Mouse (Mus musculus) liver, embryonic 12.5 days (tissue): Measurements from ENCODE around the gene Xylt1. TPM values are rescaled to one million over a fixed set of nuclear protein-coding genes. Genes with fewer than 3 reads are reported as not detected.

ENCODE experiments used
- ATAC-seq: fragments of 200-750 bp; cut with Nextera tagmentation; 2 replicates; pipeline ENCODE4 v1.8.0; 2017; ENCODE audit warnings: moderate number of reproducible peaks, mild to moderate bottlenecking, moderate library complexity
- H3K27ac ChIP-seq: fragments of 300-500 bp; sonication (generic); 2 replicates; pipeline ENCODE4 v1.5.1; 2016; ENCODE audit warnings: mild to moderate bottlenecking
- H3K27me3 ChIP-seq: fragments of 300-500 bp; sonication (generic); replicated peaks from 2 replicates; pipeline ENCODE4 v1.6.1; 2016; ENCODE audit warnings: mild to moderate bottlenecking, moderate library complexity
- H3K36me3 ChIP-seq: fragments of 300-500 bp; sonication (generic); 2 replicates; pipeline ENCODE4 v1.6.1; 2016; ENCODE audit warnings: mild to moderate bottlenecking, moderate library complexity
- H3K4me1 ChIP-seq: fragments of 300-500 bp; sonication (generic); 2 replicates; pipeline ENCODE4 v1.6.1; 2016
- H3K4me2 ChIP-seq: fragments of 300-500 bp; sonication (generic); 2 replicates; pipeline ENCODE4 v1.6.1; 2016; ENCODE audit warnings: mild to moderate bottlenecking, moderate library complexity
- H3K4me3 ChIP-seq: fragments of 300-500 bp; sonication (generic); 2 replicates; pipeline ENCODE4 v1.5.1; 2016; ENCODE audit warnings: mild to moderate bottlenecking, moderate library complexity
- H3K9ac ChIP-seq: fragments of 300-500 bp; sonication (generic); 2 replicates; pipeline ENCODE4 v1.6.1; 2016; ENCODE audit warnings: mild to moderate bottlenecking, moderate library complexity
- H3K9me3 ChIP-seq: fragments of 300-500 bp; sonication (generic); replicated peaks from 2 replicates; pipeline ENCODE4 v1.6.1; 2016; ENCODE audit warnings: mild to moderate bottlenecking, moderate library complexity
- WGBS: fragments of 180-500 bp; shearing (Covaris S2); methylation state at CpG from one replicate; pipeline ENCODE4 v1.1.7; 2016; ENCODE audit not compliant: insufficient replicate concordance; 5-methylcytosine and 5-hydroxymethylcytosine counted together
- polyA plus RNA-seq: library from polyadenylated mRNA; unstranded; fragments of >200 nt; fragmentation: Nextera tagmentation; extraction: Ambion mirVana; gene quantifications from 2 replicates; pipeline ENCODE4 v1.2.1, GENCODE M21; 2016

The Xylt1 gene
- polyA plus RNA-seq, 1 experiment from 2014 or later: 0.58 TPM

- H3K27me3 ChIP-seq: no peaks in the 10 kb centered on the region
- WGBS: 68% methylated on average over 9 of the region's 9 CpGs
- H3K9ac ChIP-seq: no peak overlapping the region
- H3K9me3 ChIP-seq: no peaks in the 10 kb centered on the region
- no peak for ATAC-seq
- no peaks in the 10 kb centered on the region for H3K36me3 ChIP-seq
- H3K4me2 ChIP-seq: no peak overlapping the region
- no peaks in the 10 kb centered on the region for H3K4me1 ChIP-seq
- H3K4me3 ChIP-seq: no peak overlapping the region
- no peak overlapping the region for H3K27ac ChIP-seq
Observed at GRCm38 (mm10) chr7:117490500-117491205, 109.9 kb downstream of the Xylt1 start.

DNA sequence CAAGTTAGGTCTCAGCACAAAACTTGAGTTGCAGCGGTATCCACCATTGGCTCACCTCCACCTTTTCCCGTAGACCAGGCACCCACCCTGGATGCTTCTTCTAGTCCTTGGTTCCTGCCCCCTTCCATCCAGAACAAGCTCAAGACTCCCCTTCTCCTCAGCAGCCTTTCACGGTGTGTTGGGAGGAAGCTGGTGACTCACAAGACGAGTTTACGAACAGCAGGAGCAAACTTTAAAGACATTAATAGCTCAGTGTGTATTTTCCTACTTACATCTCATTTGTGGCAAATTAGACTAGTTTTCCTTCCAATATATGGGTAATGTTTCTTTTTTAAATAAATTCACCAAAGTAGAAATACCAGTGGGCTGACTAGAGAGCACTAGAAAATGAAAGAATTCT is 110.7 kb downstream of the Xylt1 start:
- 72% methylated on average over 5 of the region's 5 CpGs for WGBS
- no peak overlapping the region for H3K27ac ChIP-seq
- no peak overlapping the region for H3K4me2 ChIP-seq
- no peak overlapping the region for H3K9ac ChIP-seq
- H3K9me3 ChIP-seq: no peaks in the 10 kb centered on the region
- H3K4me3 ChIP-seq: no peak overlapping the region
- no peaks in the 10 kb centered on the region for H3K27me3 ChIP-seq
- no peak for ATAC-seq
- no peaks in the 10 kb centered on the region for H3K36me3 ChIP-seq
- no peaks in the 10 kb centered on the region for H3K4me1 ChIP-seq

DNA sequence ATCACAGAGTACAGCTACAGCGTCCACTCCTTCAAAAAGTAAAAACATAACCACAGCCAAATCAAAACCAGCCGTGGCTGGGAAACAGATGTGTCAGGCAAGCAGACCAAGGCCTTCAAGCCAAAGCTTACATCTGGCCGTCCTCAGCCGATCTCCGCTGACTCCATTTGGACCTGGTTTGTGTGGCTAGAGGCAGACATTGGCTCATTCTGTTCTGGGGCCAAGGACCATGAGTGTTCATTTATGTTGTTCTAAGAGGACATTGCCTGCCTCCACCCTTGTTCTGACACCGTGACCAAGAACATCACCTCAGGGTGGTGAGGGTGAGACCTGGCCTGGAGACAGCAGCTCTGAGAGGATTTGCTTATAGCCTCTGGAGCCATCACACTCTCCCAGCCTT is 113.4 kb downstream of the Xylt1 start:
- no peak for ATAC-seq
- 81% methylated on average over 6 of the region's 6 CpGs for WGBS

GRCm38 (mm10) chr7:117494618-117495310 is 114.0 kb downstream of the Xylt1 start:
- Histone ChIP-seq H3K27me3 (no peaks in the 10 kb centered on the region), H3K36me3 (no peaks in the 10 kb centered on the region), H3K9ac (no peak overlapping the region), H3K4me3 (no peak overlapping the region), H3K4me1 (0 out of 2 replicates have a peak, but pooled peaks cover 4% of the 10 kb centered on the region), H3K27ac (no peak overlapping the region), H3K9me3 (no peaks in the 10 kb centered on the region), H3K4me2 (no peak overlapping the region)
- ATAC-seq: no peak
- 70% methylated on average over 8 of the region's 8 CpGs for WGBS

More for the DNA sequence above, 113.4 kb downstream of the Xylt1 start:
- Histone ChIP-seq H3K27ac (no peak overlapping the region), H3K4me3 (no peak overlapping the region), H3K4me1 (0 out of 2 replicates have a peak, but pooled peaks cover 4% of the 10 kb centered on the region), H3K4me2 (no peak overlapping the region), H3K27me3 (no peaks in the 10 kb centered on the region), H3K36me3 (no peaks in the 10 kb centered on the region), H3K9me3 (no peaks in the 10 kb centered on the region), H3K9ac (no peak overlapping the region)

DNA sequence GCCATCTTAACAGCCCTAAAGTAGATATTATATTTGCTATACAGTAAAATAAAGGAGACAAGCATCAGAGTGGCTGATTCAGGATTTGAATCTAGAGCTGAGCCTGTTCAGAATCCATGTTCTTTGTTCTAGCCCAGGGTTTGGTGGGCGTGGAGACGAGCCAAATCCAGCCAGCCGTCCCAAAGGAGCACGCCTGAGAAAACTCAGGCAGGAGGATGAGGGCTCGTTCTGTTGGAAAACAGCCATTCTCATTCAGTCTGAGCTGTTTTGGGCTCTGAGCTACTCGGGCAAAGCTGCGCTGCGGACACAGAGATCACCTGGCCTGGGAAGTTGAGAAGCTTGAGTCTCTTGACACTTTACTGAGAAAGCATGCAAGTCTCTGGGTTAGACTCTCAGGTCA is 115.0 kb downstream of the Xylt1 start:
- Histone ChIP-seq H3K9me3 (no peaks in the 10 kb centered on the region), H3K27ac (no peak overlapping the region), H3K4me1 (0 out of 2 replicates have a peak, but pooled peaks cover 4% of the 10 kb centered on the region), H3K4me3 (no peak overlapping the region), H3K4me2 (no peak overlapping the region), H3K36me3 (no peaks in the 10 kb centered on the region), H3K9ac (no peak overlapping the region), H3K27me3 (no peaks in the 10 kb centered on the region)
- no peak for ATAC-seq
- WGBS: 84% methylated on average over 8 of the region's 8 CpGs

- ATAC-seq: no peak
- H3K4me2 ChIP-seq: no peak overlapping the region
Observed at GRCm38 (mm10) chr7:117498173-117498572, 117.4 kb downstream of the Xylt1 start.

GRCm38 (mm10) chr7:117501355-117502181 is 120.8 kb downstream of the Xylt1 start:
- H3K9ac ChIP-seq: no peak overlapping the region
- no peak overlapping the region for H3K4me3 ChIP-seq
- H3K27me3 ChIP-seq: no peaks in the 10 kb centered on the region
- no peak overlapping the region for H3K4me2 ChIP-seq
- H3K4me1 ChIP-seq: 0 out of 2 replicates have a peak, but pooled peaks cover 4% of the 10 kb centered on the region
- WGBS: 75% methylated on average over 15 of the region's 15 CpGs
- H3K27ac ChIP-seq: no peak overlapping the region
- H3K9me3 ChIP-seq: no peaks in the 10 kb centered on the region
- ATAC-seq: no peak
- no peaks in the 10 kb centered on the region for H3K36me3 ChIP-seq

More at GRCm38 (mm10) chr7:117498173-117498572, 117.4 kb downstream of the Xylt1 start:
- Histone ChIP-seq H3K9me3 (no peaks in the 10 kb centered on the region), H3K4me3 (no peak overlapping the region), H3K4me1 (0 out of 2 replicates have a peak, but pooled peaks cover 4% of the 10 kb centered on the region), H3K9ac (no peak overlapping the region), H3K27me3 (no peaks in the 10 kb centered on the region), H3K36me3 (no peaks in the 10 kb centered on the region), H3K27ac (no peak overlapping the region)
- WGBS: 44% methylated on average over 2 of the region's 2 CpGs

DNA sequence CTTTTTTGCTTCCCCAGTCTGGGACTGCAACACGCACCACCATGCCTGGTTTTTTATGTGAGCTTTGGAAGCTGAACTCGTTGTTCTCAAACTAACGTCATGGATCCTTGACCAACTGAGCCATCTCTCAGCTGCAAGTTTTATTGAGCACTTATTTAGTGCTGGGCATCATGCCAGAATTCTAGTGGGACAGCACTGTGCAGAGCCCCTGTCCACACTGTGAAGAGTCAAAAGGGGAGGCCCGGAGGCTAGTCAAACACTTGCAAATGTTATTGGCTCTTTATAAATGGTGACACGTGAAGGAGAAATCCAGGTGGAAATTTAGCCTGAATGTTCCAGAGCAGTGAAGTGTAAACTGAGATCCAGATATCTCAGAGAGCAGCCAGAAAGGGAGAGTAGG is 121.6 kb downstream of the Xylt1 start:
- Histone ChIP-seq H3K9ac (no peak overlapping the region), H3K4me3 (no peak overlapping the region), H3K4me2 (no peak overlapping the region), H3K27ac (no peak overlapping the region), H3K27me3 (no peaks in the 10 kb centered on the region), H3K36me3 (no peaks in the 10 kb centered on the region), H3K9me3 (no peaks in the 10 kb centered on the region), H3K4me1 (0 out of 2 replicates have a peak, but pooled peaks cover 4% of the 10 kb centered on the region)
- no peak for ATAC-seq
- 77% methylated on average over 5 of the region's 5 CpGs for WGBS

DNA sequence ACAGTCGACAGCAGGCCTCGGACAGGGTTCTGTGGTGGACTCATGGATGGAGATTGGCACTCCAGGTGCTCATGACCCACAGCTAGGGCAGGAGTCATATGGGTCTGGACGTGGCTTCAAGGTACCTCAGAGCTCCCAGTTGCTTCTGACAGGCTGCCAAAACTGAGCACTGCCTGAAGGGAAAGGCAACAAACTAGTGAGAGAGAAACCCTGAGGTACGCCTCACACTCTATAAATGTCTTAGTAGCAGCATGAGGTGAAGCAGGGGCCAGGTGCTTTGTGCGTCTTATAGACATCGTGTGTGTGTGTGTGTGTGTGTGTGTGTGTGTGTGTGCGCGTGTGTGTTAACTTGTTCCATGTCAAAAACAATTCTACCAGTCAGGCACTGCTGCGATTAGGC is 122.9 kb downstream of the Xylt1 start:
- H3K27ac ChIP-seq: no peak overlapping the region
- H3K4me3 ChIP-seq: no peak overlapping the region
- ATAC-seq: no peak
- 0 out of 2 replicates have a peak, but pooled peaks cover 4% of the 10 kb centered on the region for H3K4me1 ChIP-seq
- no peak overlapping the region for H3K9ac ChIP-seq
- WGBS: 77% methylated on average over 9 of the region's 9 CpGs
- H3K9me3 ChIP-seq: no peaks in the 10 kb centered on the region
- H3K27me3 ChIP-seq: no peaks in the 10 kb centered on the region
- H3K36me3 ChIP-seq: no peaks in the 10 kb centered on the region
- H3K4me2 ChIP-seq: no peak overlapping the region

DNA sequence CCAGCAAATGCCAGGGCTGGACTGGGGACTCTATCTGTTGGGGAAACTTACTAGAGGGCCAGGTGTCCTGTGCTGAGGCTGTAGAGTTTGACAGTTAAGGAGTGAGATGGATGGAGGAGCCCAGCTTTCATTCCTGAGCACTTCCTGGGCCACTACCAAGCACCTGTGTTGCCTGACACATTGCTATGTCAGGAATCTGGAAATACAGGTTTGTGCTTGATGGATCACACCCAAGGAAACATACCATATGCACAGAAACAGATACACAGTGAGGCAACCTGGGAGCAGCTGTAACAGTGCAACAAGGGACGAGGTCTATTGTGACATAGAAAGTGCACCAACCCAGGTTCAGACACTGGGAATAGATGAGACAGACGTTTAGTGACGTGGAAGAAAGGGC is 125.0 kb downstream of the Xylt1 start:
- Histone ChIP-seq H3K4me3 (no peak overlapping the region), H3K4me1 (no peaks in the 10 kb centered on the region), H3K9me3 (no peaks in the 10 kb centered on the region), H3K9ac (no peak overlapping the region), H3K27me3 (no peaks in the 10 kb centered on the region), H3K4me2 (no peak overlapping the region), H3K27ac (no peak overlapping the region), H3K36me3 (no peaks in the 10 kb centered on the region)
- ATAC-seq: no peak
- WGBS: 70% methylated on average over 3 of the region's 3 CpGs

GRCm38 (mm10) chr7:117507351-117507750 is 126.6 kb downstream of the Xylt1 start:
- H3K9ac ChIP-seq: no peak overlapping the region
- no peak overlapping the region for H3K4me2 ChIP-seq
- no peaks in the 10 kb centered on the region for H3K4me1 ChIP-seq
- H3K36me3 ChIP-seq: no peaks in the 10 kb centered on the region
- no peaks in the 10 kb centered on the region for H3K27me3 ChIP-seq
- no peak overlapping the region for H3K4me3 ChIP-seq
- no peak overlapping the region for H3K27ac ChIP-seq
- H3K9me3 ChIP-seq: no peaks in the 10 kb centered on the region
- WGBS: 80% methylated on average over 10 of the region's 10 CpGs
- no peak for ATAC-seq

DNA sequence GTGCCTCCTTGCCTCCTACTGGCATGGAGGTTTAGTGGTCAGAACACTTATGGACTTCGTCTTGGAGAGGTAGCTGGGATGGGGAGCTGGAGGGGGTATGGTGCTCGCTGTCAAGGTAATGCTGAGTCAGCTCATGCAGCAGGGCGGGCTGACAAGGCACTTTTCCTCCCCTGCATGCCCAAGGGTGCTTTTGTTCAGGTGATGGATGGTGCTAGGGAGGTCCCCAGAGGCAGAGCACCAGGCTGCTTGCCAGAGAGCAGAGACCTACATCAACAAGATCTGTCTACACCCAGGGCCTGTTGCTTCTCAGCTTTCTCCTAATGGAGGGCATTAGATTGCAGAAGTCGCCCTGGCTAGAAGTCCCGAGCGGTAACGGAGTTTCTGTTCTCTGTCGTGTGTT is 127.3 kb downstream of the Xylt1 start:
- ATAC-seq: no peak
- H3K27me3 ChIP-seq: no peaks in the 10 kb centered on the region

More for the DNA sequence above, 127.3 kb downstream of the Xylt1 start:
- Histone ChIP-seq H3K9ac (no peak overlapping the region), H3K36me3 (no peaks in the 10 kb centered on the region), H3K4me1 (no peaks in the 10 kb centered on the region), H3K4me3 (no peak overlapping the region), H3K4me2 (no peak overlapping the region), H3K9me3 (no peaks in the 10 kb centered on the region), H3K27ac (no peak overlapping the region)
- 59% methylated on average over 8 of the region's 8 CpGs for WGBS
